Mouse (Mus musculus): ENCODE measurements around the gene Ifnar1.

DNA sequence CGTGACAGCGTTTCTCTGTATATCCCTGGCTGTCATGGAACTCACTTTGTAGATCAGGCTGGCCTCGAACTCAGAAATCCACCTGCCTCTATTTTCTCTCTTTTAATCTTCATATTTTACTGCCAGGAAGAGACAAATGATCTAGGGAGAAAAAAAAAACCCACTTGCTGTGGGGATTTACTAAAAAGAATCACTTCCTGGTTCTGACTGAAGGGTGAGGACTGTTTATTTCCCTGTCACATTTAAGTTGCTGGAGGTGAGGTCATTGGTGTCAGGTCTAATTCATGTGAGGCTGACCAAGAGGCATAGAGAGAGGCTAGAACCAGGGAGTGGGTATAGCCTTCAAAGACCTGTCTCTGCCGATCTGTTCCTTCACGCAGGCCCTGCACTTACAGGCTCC, 64.6 kb downstream of the Ifnar1 start:
- no peak for TF ChIP-seq CTCF (IDR thresholded peaks at IDR 0.05)
- no peak for TF ChIP-seq POLR2A (IDR thresholded peaks at IDR 0.05; ENCODE audit: insufficient read depth, low read depth, low read length)
